Mouse (Mus musculus) midbrain, embryonic 16.5 days (tissue): ENCODE results near the gene Igfbp3. TPM values are rescaled to one million over a fixed set of nuclear protein-coding genes. Genes with fewer than 3 reads are reported as not detected.
"Not testable (repeated sequence)": the region's sequence is repeated elsewhere in the genome, so short reads cannot be mapped to it uniquely, and the experiment has no call there.

Source experiments
- ATAC-seq: fragments of 200-750 bp; cut with Nextera tagmentation; 2 replicates; pipeline ENCODE4 v1.8.0; 2017; ENCODE audit warnings: moderate TSS enrichment
- H3K27ac ChIP-seq: fragments of 300-500 bp; sonication (generic); 2 replicates; pipeline ENCODE4 v1.5.1; 2014; ENCODE audit warnings: mild to moderate bottlenecking, low read length, mixed read lengths
- H3K27me3 ChIP-seq: fragments of 300-500 bp; sonication (generic); 2 replicates; pipeline ENCODE4 v1.6.1; 2014; ENCODE audit warnings: low read depth, low read length, mixed read lengths; ENCODE audit not compliant: control insufficient read depth, insufficient read depth
- H3K36me3 ChIP-seq: fragments of 300-500 bp; sonication (generic); 2 replicates; pipeline ENCODE4 v1.6.1; 2014; ENCODE audit warnings: mild to moderate bottlenecking, low read length, moderate library complexity, mixed read lengths; ENCODE audit not compliant: control insufficient read depth, insufficient read depth
- H3K4me1 ChIP-seq: fragments of 300-500 bp; sonication (generic); 2 replicates; pipeline ENCODE4 v1.6.1; 2014; ENCODE audit warnings: mild to moderate bottlenecking, low read length, mixed read lengths; ENCODE audit not compliant: control insufficient read depth, insufficient read depth
- H3K4me2 ChIP-seq: fragments of 300-500 bp; sonication (generic); 2 replicates; pipeline ENCODE4 v1.6.1; 2014; ENCODE audit warnings: mild to moderate bottlenecking, low read length, mixed read lengths
- H3K4me3 ChIP-seq: fragments of 300-500 bp; sonication (generic); 2 replicates; pipeline ENCODE4 v1.5.1; 2014; ENCODE audit warnings: low read depth, mild to moderate bottlenecking, low read length, moderate library complexity, mixed read lengths
- H3K9ac ChIP-seq: fragments of 300-500 bp; sonication (generic); 2 replicates; pipeline ENCODE4 v1.6.1; 2014; ENCODE audit warnings: low read depth, low read length, mixed read lengths
- H3K9me3 ChIP-seq: fragments of 300-500 bp; sonication (generic); replicated peaks from 2 replicates; pipeline ENCODE4 v1.6.1; 2014; ENCODE audit warnings: mild to moderate bottlenecking, low read length, mixed read lengths; ENCODE audit not compliant: control insufficient read depth, poor library complexity, severe bottlenecking
- WGBS: fragments of 180-500 bp; shearing (Covaris S2); extraction: QIAGEN DNeasy Blood & Tissue Kit; methylation state at CpG from one replicate; pipeline ENCODE4 v1.1.7; 2014; 5-methylcytosine and 5-hydroxymethylcytosine counted together
- polyA plus RNA-seq: library from polyadenylated mRNA; unstranded; fragments of >200 nt; fragmentation: Nextera tagmentation; extraction: Ambion mirVana; gene quantifications from 2 replicates; pipeline ENCODE4 v1.2.1, GENCODE M21; 2015

Gene Igfbp3
- polyA plus RNA-seq, 1 experiment from 2014 or later = 15.6 TPM

DNA sequence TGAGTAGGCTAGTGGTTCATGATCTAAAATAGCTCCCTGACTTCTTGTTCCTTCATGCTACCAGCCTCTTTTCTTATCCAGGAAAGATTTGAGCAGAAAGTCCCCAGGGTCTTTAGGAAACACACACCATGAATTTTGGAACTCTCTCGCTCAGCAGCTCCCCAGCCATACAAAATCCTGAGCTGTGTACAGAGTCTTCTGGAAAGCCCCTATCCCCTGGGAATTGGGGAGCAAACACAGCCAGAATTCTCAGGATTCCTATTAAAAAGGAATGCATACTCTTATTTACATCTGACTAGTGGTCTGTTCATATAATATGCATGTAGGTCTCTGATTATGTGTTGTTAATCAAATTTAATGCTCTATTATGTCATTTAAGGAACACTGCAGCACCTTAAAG is 20.7 kb upstream of the Igfbp3 start:
- Histone ChIP-seq H3K9ac (no peak overlapping the region), H3K36me3 (no peaks in the 10 kb centered on the region), H3K4me1 (no peaks in the 10 kb centered on the region), H3K27me3 (no peaks in the 10 kb centered on the region), H3K4me2 (no peak overlapping the region), H3K9me3 (no peaks in the 10 kb centered on the region), H3K27ac (no peak overlapping the region), H3K4me3 (no peak overlapping the region)
- no peak for ATAC-seq
- WGBS = 66% methylated on average over 1 of the region's 1 CpGs

DNA sequence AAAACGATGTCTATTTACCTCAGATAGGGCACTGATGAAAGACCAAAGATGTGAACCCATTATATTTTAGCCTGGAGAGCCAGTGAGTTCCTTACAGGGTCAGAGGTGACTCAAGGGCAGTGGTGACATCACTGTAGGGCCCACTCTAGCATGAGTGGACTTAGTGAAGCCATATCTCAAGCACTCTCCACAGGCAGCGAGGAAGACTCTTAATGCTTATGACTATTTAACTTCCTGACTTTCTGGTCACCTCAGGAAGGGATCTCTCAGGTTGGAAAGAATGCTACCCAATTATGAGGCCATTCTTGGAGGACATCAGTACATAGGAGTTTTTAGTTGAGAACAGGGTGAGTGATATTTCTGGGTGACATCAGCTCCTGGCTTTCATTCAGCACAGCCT is 19.6 kb upstream of the Igfbp3 start:
- Histone ChIP-seq H3K27me3 (no peaks in the 10 kb centered on the region), H3K27ac (no peak overlapping the region), H3K9ac (no peak overlapping the region), H3K4me2 (no peak overlapping the region), H3K4me3 (no peak overlapping the region), H3K9me3 (no peaks in the 10 kb centered on the region), H3K36me3 (no peaks in the 10 kb centered on the region), H3K4me1 (no peaks in the 10 kb centered on the region)
- 82% methylated on average over 2 of the region's 2 CpGs for WGBS
- no peak for ATAC-seq

DNA sequence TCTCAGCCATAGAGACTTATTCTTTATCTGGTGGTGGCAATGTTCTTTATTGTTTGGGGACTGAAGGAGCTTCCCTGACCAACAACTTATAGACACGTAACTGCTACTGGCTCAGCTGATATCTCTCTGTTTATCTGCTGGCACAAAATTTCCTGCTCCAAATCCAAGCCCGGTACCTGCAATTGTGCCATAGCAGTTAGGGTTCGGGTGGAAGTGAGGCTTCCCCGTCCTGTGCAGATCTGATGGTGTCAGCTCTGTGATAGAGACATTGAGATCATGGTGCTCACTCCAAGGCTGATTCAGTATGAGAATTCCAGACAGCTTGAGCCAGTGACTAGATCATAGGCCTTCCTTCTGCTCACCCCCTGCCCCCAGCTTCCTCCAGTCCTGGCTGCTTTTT is 18.2 kb upstream of the Igfbp3 start:
- Histone ChIP-seq H3K27me3 (no peaks in the 10 kb centered on the region), H3K36me3 (no peaks in the 10 kb centered on the region), H3K4me1 (no peaks in the 10 kb centered on the region), H3K4me2 (no peak overlapping the region), H3K9me3 (no peaks in the 10 kb centered on the region), H3K4me3 (no peak overlapping the region), H3K27ac (no peak overlapping the region), H3K9ac (no peak overlapping the region)
- WGBS = 95% methylated on average over 4 of the region's 4 CpGs
- ATAC-seq = no peak

DNA sequence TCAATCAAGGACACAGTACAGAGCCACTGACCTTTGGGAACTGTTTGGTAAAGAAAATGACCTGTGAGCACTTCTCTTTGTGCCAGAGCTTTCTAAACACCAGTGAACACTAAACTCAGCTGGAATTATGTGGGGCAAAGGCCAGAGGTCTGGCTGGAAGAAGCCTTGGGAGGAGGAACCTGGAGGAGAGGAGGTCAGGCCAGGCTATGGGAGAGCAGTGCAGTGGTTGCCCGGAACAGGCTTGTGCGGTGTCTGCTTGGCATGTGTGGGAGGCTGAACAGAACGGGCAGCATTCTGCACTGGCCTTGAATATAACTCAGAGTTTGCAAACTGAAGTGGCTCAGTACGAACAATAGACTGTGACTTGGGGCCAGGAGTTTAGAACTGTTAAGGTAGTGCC is 16.3 kb upstream of the Igfbp3 start:
- H3K27me3 ChIP-seq = no peaks in the 10 kb centered on the region
- no peak for ATAC-seq
- WGBS = 91% methylated on average over 4 of the region's 4 CpGs
- no peak overlapping the region for H3K4me3 ChIP-seq
- H3K36me3 ChIP-seq = no peaks in the 10 kb centered on the region
- no peak overlapping the region for H3K27ac ChIP-seq
- H3K4me2 ChIP-seq = no peak overlapping the region
- H3K4me1 ChIP-seq = no peaks in the 10 kb centered on the region
- no peaks in the 10 kb centered on the region for H3K9me3 ChIP-seq
- no peak overlapping the region for H3K9ac ChIP-seq

DNA sequence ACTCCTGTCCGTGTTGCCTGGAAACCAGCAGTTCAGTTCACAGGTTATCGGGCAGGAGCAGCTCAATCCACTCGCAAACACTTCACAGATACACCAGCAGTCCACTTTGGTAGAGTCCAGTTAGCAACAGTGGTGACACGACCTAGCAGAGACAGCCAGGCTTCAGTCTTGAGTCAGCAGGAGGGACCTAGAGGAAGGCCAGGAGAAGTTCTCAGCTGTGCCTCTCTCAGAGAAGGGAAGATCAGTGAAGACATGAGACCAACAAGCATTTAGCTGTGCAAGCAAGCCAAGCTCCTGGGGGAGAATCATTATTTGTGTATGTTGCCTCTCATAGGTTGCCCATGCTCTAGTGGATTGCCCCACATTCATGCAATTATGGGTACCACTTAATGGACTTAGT is 14.4 kb upstream of the Igfbp3 start:
- no peak for ATAC-seq
- no peaks in the 10 kb centered on the region for H3K4me1 ChIP-seq
- no peaks in the 10 kb centered on the region for H3K27me3 ChIP-seq
- H3K36me3 ChIP-seq = no peaks in the 10 kb centered on the region
- H3K27ac ChIP-seq = no peak overlapping the region
- H3K4me3 ChIP-seq = no peak overlapping the region
- no peaks in the 10 kb centered on the region for H3K9me3 ChIP-seq
- WGBS = 91% methylated on average over 4 of the region's 4 CpGs
- H3K9ac ChIP-seq = no peak overlapping the region
- no peak overlapping the region for H3K4me2 ChIP-seq

DNA sequence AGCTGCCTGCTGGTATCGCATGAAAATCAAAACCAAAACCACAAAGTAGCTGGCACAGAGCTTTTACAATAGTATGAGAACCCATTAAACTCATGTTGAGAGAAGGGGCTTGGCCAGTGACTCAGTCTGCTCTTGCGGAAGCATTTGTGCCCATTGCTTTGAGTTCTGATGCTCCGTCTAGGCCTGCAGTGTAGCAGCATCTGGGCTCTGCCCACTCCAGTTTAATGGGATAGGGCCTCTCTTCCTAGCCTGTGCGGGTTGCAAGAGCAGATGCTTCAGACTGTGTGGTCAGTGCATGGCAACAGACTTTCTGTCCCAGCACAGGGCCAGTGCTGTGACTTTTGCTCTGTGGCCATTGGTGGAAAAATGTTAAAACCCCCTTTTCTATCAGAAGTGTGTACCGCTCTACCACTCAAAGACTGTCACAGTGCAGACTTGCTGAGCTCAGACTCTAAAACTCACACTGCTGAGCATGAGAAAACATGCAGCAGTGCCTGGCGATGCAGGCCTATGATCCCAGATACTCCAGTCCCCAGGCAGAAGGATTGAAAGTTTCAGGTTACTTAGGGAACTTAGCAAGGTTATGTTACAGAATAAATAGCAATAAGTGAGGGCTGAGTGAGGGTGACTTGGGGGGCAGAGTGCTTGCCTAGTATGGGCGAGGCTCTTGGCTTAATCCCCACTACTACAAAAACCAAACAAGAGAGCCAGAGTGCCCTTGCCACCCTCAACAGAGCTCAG is 13.3 kb upstream of the Igfbp3 start:
- Histone ChIP-seq H3K4me3 (no peak overlapping the region), H3K36me3 (no peaks in the 10 kb centered on the region), H3K27me3 (no peaks in the 10 kb centered on the region), H3K9ac (no peak overlapping the region), H3K27ac (no peak overlapping the region), H3K4me1 (no peaks in the 10 kb centered on the region), H3K9me3 (no peaks in the 10 kb centered on the region), H3K4me2 (no peak overlapping the region)
- WGBS = 82% methylated on average over 7 of the region's 7 CpGs
- no peak for ATAC-seq

DNA sequence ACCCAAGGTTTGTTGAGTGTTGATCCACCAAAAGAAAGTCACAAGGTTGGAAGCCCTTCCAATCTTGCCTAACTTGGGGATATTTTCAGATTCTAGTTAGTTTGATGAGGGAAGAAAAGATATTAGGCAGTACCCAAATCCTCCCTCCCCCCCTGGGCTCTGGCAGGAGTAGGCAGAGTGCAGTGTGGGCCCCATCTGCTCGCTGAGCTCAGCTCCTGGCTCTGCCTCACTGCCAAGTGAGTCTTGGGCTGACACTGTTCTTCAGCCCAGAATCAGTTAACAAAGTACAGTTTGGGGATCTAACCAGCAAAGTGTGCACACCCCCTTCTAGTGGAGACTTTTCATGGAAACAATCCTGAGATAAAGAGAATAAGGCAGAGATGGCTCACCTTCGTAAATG is 12.5 kb upstream of the Igfbp3 start:
- WGBS = 75% methylated on average over 2 of the region's 2 CpGs
- Histone ChIP-seq H3K4me1 (no peaks in the 10 kb centered on the region), H3K36me3 (no peaks in the 10 kb centered on the region), H3K4me2 (no peak overlapping the region), H3K9me3 (no peaks in the 10 kb centered on the region), H3K27ac (no peak overlapping the region), H3K27me3 (no peaks in the 10 kb centered on the region), H3K4me3 (no peak overlapping the region), H3K9ac (no peak overlapping the region)
- ATAC-seq = no peak

DNA sequence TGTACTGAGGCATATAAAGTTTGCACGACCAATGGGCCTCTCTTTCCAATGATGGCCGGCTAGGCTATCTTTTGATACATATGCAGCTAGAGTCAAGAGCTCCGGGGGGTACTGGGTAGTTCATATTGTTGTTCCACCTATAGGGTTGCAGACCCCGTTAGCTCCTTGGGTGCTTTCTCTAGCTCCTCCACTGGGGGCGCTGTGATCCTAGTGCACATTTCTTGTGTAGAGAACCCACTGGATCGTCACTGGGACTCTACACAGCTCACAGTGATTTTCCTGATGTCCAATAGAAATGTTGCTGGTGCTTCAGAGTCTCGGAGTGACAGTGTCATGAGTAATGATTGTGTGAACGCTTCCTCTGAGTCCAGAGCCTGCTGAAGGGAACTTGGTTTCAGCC is 8.1 kb upstream of the Igfbp3 start:
- H3K9me3 ChIP-seq, H3K4me3 ChIP-seq, H3K9ac ChIP-seq, H3K4me1 ChIP-seq, H3K4me2 ChIP-seq, H3K36me3 ChIP-seq, H3K27me3 ChIP-seq, H3K27ac ChIP-seq, ATAC-seq: not testable (repeated sequence)
- WGBS = 82% methylated on average over 8 of the region's 8 CpGs

DNA sequence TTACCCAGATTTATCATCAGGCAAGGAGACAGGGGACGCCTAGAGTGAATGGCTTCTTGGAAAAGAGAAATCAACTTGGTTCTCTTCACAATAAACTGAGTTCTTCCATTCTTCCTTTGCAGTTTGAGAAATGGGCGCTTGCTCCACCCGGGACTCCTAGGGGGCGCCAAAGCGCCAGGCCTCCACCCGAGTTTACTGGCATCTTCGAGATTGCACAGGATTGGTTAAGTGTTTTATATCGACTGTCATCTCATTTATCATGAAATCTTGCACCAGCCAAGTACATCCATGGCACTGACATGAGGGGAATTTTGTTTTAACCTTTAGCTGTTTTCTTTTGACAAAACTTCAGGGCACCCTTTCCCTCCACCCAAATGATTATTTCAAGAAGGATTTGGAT is 2.0 kb upstream of the Igfbp3 start:
- H3K27me3 ChIP-seq = peaks cover 9% of the 10 kb centered on the region
- peaks cover 18% of the 10 kb centered on the region for H3K4me1 ChIP-seq
- H3K9ac ChIP-seq = no peak overlapping the region
- H3K27ac ChIP-seq = no peak overlapping the region
- no peak overlapping the region for H3K4me2 ChIP-seq
- no peaks in the 10 kb centered on the region for H3K9me3 ChIP-seq
- H3K36me3 ChIP-seq = no peaks in the 10 kb centered on the region
- no peak for ATAC-seq
- WGBS = 13% methylated on average over 8 of the region's 8 CpGs
- no peak overlapping the region for H3K4me3 ChIP-seq
